Mouse (Mus musculus) embryo, embryonic 11.5 days (tissue): ENCODE results near the gene Il12rb1.

Experiments used
- DNase-seq: peaks from one replicate; pipeline ENCODE4 v3.0.0-alpha.2; 2012; ENCODE audit warnings: low read depth, low spot score

Gene Il12rb1

DNA sequence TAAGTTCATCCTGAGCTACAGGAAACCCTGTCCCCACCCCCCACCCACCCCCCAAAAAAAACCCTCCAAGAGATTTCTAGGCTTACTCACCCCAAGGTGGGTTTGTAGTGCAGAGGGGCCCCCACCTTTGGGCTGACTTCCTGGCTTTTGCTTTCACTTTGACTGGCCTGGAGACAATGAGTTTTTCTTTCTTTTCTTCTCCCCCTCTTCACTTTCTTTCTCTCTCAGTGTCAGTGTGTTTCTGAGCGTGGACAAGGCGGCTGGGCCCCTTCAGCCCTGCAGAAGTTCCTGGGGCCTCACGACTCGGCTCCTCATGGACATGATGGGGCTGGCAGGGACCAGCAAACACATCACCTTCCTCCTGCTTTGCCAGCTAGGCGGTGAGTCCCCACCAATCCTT is at the start of gene Il12rb1:
TSS of gene Il12rb1 (plus strand) at position 211 of the 400 bp plus-strand sequence.
- no peak for DNase-seq

DNA sequence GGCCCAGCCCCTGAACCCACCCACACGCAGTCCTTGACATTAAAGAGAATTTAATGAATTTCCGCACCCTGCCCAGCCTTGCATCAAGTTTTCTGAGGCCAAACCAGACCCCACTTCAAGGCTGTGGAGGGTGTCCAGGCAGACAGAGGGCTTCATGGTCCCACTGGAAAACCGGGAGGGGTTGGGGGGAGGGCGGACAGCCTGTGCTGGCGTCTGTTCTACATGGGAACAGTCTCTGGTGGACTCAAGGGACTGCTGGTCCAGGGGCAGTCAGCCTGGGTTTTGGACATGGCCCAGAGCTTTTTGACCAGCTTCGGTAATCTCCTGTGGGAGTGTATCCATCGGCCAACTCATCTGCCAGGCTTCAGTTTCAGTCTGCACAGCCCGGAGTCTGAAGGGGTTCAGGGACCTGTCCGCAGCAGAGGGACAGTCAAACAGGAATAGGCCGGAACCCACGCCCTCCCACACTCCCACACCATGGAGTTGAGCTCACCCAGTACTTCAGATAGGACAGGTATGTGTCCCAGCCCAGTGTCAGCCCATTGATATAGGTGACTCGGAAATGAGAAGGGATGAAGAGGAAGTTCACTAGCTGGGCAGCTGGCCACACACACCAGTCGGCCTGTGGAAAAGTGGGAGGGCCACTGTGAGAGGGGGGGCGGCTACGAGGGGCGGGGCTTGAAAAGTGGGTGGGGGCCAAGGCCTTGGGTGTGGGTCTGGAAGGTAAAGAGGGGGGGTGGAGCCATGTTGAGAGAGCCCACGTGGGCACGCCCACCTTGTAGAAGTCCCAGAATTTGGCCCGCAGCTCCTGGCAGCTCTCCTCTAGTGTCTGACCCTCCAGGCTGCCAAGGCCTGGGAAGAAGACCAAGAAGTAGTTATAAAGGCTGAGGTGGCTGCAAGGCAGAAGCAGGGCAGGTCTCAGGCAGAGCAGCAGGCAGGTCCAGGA is 49.4 kb upstream of the Il12rb1 start:
- DNase-seq: no peak

DNA sequence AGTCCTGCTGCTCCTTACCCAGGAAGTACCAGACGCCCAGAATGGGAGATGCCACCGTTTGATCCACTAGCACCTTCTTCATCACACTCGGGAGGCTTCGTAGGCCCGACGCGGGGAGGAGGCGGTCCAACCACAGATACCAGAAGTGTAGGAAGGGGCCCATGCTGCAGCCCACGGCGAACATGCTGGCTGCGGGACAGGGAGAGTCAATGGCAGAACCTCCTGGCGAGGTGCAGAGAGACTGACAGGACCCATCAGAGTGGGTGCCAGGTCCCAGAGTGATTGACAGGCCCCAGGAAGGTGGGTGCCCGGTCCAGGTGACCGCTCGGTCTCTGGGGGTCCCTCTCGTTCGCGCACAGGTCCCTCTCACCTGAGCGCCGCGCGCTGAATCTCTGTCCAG is 47.9 kb upstream of the Il12rb1 start:
- no peak for DNase-seq

DNA sequence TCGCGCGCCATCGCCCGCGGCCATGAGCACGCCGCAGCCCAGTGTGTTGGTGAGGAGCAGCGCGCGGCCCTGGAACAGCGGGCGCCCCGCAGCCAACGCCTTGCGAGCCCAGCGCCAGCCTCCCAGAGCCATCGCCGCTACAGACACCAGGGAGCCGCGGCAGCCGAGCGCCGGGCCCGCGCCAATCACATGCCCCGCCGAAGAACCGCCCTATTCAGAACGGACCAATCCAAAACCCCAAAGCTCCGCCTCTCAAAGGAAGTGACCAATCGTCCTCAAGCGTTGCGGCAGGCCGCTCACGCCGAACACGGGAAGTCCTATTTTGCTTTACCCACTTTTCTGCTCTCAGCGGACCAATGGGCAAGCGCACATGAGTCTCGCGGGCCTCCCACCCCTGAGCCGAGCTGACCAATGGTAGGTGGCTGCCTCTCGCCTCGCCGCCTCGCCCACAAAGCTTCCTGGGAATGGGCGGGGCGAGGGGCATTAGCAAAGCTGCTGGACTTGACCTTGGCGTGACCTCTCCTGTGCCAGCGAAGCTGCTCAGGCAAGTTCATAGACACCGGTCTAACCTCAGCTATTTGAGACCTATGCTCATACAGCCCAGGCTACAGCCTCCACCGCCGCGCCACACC is 47.4 kb upstream of the Il12rb1 start, which contains the start of gene Mpv17l2:
TSS of gene Mpv17l2 (minus strand) at position 172 of the 632 bp plus-strand sequence.
- peak; percentile 97 for DNase-seq

DNA sequence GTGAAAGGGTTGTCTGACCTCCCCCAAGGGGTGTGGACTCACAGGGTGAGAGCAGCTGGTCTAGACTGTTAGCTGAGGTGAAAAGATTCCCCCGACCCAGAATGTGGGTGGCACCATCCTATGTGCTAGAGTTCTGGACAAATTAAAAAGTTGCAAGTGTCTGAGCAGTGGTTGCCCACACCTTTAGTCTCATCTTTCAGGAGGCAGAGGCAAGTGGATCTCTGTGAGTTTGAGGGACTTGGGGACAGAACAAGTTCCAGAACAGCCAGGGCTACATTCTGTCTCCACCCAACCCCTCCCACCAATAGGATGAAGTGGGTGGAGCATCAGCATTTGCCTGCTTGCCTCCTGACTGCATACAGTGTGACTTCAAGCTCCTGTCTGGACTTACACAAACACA is 46.1 kb upstream of the Il12rb1 start:
- no peak for DNase-seq

DNA sequence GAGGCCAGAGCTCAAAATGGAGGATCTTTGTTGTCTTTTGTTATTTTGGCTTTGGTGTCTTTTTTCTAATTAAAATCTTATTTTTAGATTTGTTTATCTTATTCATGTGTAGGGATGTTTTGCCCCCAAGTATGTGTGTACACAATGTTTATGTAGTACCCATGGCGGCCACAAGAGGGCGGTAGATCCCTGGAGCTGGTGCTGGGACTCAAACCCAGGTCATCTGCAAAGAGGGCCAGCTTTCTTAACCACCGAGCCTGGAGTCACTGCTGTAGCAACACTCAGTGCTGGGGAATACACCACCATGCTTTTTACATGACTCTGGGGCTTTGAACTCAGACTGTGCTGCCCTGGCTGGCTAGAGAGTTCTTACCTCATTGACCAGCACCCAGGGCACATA is 44.9 kb upstream of the Il12rb1 start:
- DNase-seq: no peak

DNA sequence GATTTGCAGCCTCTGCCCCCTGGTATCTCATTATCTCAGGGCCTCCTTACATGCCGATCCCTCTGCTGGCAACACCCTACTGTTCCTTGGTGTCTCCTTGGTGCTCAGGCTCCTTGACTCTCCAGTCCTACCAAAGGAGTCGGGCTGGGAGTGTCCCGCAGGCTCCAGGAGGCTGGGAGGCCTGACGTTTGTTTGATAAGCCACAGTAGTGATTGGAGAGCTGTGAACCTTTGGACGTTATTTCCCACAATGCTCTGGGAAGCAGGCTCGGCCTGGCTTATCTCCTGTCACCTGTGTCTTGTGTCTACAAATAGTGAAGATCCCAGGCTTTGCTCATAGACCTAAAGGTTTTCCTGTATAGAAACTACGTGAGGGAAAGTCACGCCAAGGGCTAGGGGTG is 44.2 kb upstream of the Il12rb1 start:
- DNase-seq: no peak

DNA sequence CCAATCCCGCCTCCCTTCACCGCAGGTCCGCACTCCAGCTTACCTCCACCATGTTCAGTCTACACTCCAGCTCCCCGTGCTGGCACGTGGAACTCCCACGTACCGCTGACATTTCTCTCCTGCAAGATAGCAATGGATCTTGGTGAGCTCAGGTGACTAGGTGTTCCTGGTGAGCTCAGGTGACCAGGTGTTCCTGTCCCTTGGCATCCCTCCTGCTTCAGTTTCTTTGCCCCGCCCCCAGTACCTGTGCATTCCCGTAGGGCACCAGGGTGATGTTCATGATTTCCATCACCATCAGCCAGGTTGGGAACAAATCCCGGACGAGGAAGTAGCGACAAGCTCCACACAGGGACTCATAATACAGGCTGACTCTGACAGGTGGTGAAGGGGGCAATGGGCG is 43.6 kb upstream of the Il12rb1 start:
- DNase-seq: no peak

DNA sequence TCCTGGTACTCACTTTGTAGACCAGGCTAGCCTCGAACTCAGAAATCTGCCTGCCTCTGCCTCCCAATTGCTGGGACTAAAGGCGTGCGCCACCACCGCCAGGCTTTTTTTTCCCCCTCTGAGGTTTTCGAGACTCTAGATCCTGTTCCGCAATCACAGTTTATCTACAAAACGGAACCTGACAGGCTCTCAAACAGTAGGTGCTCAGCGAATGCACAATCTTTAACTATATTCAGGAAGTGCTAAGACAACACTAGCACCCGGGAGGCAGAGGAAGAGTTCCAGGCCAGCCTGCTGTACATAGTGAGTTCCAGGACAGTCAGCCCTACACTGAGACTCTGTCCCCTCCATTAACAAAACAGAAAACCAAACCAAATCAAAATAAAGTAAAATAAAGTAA is 42.9 kb upstream of the Il12rb1 start:
- no peak for DNase-seq

DNA sequence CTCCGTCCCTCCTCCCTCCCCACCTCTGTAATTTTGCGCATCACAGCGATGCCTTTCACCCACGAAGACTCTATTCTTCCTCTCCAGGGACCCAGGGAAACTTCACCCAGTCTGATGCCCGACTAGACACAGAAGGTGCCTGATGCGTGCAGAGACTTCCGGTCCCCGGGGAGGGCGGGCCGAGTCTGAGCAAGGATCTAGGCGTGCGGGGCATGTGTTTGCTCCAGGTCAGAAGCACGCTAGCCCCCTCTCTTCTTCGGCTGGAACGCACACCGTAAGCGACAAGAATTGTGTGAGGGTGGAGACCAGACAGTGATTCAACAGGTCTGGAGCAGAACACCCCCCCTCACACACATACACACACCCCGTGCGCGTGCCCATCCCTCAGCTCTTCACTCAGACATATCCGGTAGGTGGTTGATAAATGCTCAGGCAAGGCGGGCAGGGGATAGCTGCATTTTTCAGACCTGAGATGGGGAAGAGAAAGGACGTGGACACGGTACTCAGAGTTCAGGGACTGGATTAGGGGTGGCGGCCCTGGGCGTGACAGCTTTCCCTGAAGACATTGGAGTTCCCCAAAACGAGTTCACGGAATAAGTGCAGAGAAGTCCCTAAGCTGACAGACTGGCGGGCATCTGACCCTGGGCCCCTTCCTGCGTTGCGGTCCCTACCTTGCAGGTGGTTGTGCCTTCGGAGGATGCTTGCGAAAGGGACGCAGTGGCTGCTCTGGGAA is 42.2 kb upstream of the Il12rb1 start:
- no peak for DNase-seq

DNA sequence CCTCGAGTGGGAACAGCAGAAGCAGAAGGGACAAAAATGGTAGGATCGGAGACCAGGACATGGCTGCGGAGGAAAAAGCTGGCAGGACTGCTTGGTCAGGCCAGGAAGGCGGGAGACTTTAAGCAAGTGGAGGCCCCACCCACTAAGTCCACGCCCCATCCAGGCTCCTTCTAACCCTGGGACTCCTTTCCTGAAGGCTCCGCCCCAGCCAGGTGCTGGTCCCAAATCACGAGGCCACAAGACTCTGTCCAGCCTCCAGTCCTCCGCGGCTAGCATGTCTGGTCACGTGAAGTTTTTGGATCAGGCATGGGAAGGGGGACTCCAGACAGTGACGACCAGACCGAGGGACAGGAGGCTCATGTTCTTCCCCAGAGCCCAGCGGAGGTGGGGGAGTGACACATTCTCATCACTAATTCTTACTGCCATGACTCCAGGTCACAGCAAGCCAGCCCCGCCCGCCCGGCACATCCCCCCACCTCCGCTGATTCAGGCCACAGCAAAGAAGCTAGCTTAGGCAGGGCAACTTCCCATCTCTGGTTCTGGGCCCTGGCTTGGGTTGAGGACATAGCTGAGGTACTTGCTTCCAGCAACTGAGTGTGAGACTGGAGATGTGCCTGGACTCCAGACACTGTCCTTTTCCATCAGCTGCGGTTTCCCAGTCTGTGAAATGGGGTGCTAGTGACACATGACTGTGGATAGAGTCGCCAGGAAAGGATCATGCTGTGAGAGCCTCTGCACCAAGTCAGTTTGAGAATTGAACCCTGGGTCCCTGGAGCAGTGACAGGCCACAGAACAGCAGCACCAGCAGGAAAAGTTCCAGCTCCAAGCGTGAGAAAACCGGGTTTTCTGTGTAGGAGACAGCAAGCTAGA is 41.4 kb upstream of the Il12rb1 start:
- no peak for DNase-seq

DNA sequence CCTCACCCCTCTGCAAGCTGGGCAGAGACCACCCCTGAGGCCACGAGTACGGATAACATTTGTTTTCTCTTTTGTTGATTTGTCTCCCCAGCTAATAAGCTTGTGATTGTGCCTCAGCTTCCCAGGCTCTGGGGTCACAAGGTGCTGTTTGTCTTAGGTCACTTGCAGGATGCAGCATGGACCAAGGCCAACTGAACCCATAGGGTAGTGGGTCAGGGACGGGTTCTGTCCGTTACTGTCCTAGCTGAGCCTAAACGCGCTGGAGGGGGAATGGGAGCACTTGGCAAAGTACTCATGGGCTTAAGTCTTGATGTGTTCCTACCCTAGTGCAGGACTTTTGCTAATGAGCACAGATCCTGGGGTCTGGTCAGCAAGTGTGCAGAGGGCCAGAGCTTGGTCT is 40.7 kb upstream of the Il12rb1 start:
- no peak for DNase-seq

DNA sequence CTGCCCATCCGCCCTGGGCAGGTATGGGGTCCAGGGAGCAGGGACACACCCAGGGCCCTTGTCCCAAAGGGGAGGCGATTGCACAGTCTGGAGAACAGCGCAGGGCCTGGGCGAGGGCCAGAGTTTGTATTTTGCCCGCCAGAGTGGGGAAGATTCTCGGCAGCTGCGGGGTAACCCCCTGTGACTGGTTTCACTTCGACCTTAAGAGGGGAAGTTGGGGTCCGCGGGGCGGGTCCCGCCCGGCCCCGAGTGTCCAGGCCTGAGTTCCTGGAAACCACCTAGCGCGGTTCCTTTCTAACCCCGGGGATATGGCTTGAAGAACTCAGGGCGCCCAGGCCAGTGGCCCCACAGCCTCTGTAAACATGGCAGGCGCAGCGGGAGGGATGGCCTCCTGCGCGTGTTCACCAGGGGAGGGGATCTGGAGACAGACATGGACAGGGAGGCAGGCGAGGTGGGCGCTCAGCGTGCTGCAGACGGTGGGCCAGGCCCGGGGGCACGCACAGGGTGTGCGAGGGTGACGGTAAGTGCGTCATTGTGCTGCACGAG is 39.9 kb upstream of the Il12rb1 start:
- no peak for DNase-seq

DNA sequence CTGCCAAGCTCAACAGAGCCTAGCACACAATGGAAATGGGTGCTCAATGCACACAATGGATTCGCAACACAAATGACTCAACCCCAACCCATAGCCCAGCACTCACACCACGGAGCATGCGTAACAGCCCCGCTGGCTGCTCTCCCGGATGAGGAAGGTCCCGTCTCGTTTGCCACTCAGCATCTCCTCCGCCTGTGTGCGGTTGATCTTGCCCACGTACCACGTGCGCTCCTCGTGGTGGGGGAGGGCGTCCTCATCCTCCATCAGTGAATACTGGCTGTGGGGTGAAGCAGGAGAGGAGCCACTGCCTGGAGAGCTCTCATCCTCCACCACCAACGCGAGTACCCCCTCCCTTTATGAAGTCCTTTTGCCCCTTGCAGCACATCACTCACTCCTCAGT is 39.3 kb upstream of the Il12rb1 start:
- no peak for DNase-seq

DNA sequence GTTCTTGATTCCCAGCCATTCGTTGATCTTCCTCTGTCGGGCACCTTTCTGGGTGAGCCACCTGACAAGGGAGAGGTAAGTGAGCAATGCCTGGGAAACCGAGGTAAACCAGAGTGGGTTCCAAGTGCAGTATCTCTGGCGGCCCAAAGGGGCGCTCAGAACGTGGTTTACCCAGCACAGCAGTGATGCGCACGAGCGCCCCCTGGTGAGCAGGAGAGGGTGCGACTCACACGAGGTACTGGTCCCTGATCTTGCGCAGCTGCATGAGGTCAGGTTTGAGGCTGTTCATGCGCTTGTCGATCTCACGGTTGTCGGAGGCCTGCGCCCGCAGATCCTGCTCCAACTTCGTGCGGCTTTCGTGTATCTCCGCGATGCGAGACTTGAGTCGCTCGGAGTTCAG is 38.9 kb upstream of the Il12rb1 start:
- peak; percentile 93 for DNase-seq

DNA sequence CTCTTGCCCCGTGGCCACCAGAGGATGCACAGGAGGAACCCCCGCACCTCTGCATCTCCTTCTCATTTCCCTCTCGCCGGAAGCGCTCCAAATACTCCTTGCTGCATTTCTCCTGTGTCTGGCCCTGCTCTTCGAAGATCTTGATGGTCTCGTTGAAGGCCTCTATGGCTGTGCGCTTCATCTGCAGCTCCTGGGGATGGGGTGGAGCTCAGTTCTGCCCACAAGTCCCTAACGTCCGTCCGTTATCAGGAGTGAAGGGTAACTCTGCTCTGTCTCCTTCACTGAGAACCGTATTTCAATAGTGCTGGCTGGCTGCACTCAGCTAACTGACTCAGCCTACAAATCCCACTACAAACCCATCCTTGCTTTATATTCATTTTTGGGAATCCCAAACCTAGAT is 38.4 kb upstream of the Il12rb1 start:
- no peak for DNase-seq

DNA sequence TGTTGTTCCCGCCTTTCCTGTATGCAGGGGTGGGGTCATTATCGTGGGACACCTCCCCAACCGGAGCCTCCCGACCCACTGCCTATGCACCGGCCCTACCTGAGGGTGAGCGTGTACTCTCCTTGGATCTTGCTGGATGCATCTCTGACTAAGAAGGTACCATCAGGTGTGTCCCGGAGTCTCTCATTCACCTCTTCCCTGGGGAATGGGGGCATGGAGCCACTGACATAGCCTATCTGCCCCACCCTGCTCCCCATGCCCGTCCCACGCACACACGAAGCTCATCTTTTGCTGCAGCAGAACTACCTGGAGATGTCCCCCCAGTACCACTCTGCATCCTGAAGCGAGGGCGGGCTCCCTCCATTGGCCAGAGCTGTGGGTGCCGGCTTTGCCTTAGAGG is 37.5 kb upstream of the Il12rb1 start:
- no peak for DNase-seq

DNA sequence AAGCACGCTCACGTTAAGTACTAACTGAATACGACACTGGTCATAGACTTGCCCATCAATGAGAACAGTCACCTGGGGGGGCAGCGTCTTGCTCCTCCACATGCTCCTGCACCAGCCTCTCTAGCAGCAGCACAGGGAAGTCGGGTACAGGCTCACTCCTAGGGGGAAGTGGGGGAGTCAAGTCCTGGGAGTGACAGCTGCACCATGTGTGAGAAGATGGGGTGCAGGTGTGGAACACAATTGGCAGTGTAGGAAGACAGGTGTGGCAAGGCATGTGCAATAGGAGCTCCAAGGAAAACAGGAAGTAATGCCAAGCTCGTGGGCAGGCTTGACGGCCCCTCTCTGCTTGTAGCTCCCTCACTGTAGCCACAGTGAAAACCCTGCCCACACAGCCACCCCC is 37.0 kb upstream of the Il12rb1 start:
- DNase-seq: no peak

DNA sequence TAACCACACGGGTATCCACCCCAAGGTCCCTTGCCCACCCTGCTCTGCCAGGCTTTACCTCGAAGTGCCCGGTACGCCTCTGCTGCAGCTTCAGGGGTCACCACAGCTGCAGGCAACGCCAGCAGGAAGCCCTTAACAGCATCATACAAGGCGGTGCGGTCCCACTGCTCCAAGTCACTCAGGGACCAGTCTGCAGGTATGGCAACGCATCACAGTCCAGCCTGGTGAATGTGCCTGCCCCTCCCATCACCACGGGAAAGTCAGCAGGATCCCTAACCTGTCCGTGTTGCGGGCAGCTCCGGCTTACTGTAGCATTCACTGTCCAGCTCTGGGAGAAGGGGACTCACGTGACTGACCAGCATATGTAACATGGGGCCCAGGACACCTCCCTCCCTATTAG is 36.2 kb upstream of the Il12rb1 start:
- DNase-seq: no peak

DNA sequence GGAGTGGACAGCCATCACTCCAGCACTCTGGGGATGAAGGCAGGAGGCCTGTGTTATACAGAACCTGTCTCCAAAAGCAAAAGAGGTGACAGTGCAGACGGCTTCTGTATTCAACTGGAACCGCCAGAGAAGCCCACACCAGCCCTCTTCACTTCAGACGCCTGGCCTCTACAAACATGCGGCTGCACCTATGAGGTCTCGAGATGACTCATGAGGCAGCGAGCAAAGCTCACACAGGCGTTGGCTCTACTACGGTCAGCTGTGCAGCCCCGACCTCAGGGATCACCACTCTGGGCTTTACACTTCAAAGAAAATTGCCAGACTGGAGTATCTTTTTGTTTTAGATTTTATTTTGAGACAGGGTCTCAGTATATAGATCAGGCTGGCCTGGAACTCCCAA is 35.4 kb upstream of the Il12rb1 start:
- DNase-seq: no peak

DNA sequence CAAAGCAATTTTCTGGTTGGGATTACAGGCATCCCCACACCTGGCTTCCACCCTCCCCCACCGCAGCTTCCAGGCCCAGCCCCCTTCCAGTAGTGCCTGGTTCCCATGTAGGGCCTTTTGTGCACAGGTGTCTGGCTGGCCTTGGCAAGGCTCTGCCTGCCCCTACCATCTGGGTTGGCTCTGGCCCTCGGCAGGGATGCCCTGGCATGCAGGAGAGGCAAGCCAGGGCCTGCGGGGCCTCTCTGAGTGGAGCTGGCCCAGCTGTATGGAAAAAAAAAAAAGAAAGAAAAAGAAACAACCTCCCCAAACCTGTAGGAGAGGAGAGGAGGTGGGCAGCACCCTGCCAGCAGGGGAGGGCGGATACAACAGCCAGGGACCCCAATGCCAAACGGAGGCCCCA is 34.8 kb upstream of the Il12rb1 start:
- DNase-seq: no peak
